Mouse (Mus musculus): ENCODE results near the gene Plekhm2. TPM values are rescaled to one million over a fixed set of nuclear protein-coding genes. Genes with fewer than 3 reads are reported as not detected.

Plekhm2 gene
- total RNA-seq, 2 experiments from 2014 or later: 94.6 to 96.9 TPM

GRCm38 (mm10) chr4:141663122-141663931 is 1.4 kb downstream of the Plekhm2 start:
- no peak for DNase-seq (ENCODE audit: low spot score in 2 of 2)

DNA sequence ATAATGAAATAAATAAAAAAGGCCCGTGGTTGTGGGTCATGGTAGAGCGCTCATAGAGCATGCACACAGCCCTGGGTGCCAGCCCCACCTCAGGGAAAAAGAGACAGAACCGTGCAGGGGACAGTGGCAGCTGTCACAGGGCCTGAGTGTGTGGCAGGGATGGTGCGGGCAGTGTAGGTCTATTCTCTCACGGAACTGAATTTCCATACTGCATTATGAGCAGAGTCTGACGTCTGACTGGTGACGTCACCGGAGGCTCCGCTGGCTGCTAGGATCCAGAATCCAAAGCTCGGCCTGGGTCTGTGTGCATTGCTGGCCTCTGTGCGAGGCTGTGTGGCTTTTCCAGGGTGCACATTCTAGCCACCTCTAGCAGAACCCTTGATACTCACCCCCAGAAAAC is 3.8 kb downstream of the Plekhm2 start:
- no peak for DNase-seq (ENCODE audit: low spot score in 2 of 2)

DNA sequence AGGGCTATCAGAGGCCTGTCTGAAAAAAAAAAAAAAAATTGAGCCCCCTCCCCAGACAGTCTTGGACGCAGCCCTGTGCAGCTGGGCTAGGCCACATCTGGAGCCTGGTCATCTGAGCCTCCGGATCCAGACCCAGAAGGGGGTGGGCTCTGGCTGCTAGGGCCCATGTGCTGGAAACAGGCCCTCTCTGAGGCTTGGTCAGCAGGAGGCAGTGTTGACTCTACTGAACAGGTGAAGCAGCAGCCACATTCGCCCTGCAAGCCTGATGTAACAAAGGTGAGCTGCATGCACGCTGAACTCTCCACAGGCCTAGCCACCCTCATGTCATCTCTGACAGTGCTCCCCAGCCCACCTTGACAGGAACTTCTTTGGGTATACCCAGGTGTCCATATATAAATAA is 5.0 kb downstream of the Plekhm2 start:
- no peak for DNase-seq (ENCODE audit: low spot score in 2 of 2)

GRCm38 (mm10) chr4:141658846-141659484 is 5.7 kb downstream of the Plekhm2 start:
- no peak for DNase-seq (ENCODE audit: low spot score in 2 of 2)

DNA sequence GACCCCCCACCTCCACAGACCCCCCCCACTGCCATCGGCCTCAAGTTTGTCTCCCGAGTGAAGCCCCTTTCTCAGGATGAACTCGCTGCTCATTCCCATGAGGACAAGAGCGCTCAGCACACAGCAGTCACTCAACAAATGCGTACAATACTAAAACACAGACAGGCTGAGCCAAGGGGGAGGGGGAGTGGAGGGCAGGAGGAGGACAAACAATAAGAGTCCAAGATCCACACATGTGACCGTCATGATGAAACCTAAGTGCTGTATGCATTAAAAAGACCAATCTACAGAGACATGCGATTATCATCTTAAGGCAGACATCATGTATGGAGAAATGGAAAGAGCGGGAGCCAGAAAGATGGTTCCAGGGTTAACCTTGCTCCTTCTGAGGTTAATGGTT is 7.8 kb downstream of the Plekhm2 start:
- DNase-seq (ENCODE audit: low spot score in 2 of 2): no peak

DNA sequence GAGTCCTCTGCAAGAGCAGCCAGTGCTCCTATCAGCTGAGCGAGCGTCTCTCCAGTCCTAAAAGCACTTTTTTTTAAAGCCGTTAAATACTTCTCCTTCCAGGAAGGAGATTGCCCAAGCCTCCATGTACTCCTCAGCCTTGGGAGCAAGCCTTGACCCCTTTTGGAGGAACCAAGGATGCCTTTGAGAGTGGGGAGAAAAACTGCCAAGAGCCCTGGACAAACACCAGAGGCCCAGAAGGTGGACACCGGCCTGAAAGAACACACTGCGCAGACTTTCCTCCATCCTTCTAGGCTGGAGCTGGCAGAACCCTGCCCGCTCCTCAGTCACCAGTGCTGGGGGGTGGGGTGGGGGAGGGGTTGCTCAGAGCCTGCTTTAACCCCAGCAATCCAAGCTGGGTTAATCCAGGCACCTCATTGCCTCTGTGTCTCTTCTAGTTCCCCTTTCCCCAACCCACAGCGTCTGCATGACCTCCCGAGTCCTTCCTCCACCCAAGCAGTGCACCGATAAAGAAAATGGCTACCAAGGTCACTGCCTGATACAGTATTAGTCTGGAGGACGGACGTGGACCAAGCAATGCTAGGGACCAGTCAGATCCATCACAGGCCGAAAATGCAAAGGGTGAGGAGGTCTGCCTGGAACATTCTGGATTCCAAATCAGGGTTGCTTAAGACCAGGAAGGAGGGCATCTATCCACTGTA is 8.6 kb downstream of the Plekhm2 start:
- DNase-seq (ENCODE audit: low spot score in 2 of 2): no peak

DNA sequence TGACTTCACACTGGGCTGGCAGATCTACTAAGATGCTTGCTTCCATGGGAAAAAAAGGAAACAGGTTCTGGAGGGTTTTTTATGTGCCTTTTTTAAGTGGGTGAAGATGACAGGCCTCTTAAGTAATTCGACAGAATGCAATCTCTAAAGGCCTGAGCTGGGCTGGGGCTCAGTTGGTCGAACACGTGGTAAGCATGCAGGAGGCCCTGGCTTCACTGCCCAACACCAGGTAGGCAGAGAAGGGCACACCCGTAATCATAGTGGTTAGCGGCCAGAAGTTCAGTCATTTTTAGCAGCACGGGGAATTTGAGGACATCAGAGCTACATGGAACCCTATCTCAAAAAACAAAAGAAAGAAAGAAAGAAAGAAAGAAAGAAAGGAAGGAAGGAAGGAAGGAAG is 10.2 kb downstream of the Plekhm2 start:
- DNase-seq (ENCODE audit: low spot score in 2 of 2): no peak

- no peak for DNase-seq (ENCODE audit: low spot score in 2 of 2)
Measured at GRCm38 (mm10) chr4:141653813-141654212, 10.9 kb downstream of the Plekhm2 start.

GRCm38 (mm10) chr4:141653044-141653443 is 11.7 kb downstream of the Plekhm2 start:
- DNase-seq (ENCODE audit: low spot score in 2 of 2): no peak

DNA sequence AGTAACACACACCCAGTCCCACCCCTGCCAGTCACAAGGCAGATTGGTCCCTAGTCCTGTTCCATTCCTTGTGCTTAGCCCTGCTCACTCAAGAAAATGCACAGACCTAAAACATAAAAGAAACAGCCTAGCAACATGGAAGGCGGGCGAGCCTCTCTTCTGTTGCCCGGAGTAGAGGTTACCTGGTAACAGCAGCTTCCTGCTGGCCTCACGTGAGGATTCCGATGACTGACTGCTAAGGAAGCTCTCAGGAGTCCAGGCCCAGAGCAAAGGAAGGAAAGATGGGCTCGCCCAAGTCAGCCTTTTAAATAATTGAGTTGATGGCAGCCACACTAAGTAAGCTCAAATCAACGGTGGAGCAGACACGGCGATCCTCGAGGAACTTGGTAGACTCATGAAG is 12.8 kb downstream of the Plekhm2 start:
- no peak for DNase-seq (ENCODE audit: low spot score in 2 of 2)

DNA sequence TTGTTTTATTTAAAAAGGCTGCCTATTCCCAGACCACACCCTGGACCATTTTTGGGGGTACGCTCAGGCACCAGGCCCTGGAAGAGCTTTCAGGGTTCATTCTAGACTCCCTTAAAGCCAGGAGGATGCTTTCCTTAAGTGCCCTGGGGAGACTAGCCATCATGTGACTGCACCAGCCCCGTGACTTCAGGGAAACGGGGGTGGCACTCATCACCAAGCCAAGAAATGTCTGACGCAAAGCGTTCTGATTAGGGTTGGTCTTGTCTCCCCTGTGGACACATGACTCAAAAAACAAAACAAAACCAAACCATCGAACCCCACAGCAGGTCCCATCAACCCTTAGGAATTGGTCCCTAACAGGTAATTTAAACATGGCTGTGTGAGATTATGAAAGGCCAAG is 13.4 kb downstream of the Plekhm2 start:
- DNase-seq (ENCODE audit: low spot score in 2 of 2): no peak

GRCm38 (mm10) chr4:141649244-141649643 is 15.5 kb downstream of the Plekhm2 start:
- no peak for DNase-seq (ENCODE audit: low spot score in 2 of 2)

GRCm38 (mm10) chr4:141648262-141648661 is 16.4 kb downstream of the Plekhm2 start:
- DNase-seq (ENCODE audit: low spot score in 2 of 2): no peak

DNA sequence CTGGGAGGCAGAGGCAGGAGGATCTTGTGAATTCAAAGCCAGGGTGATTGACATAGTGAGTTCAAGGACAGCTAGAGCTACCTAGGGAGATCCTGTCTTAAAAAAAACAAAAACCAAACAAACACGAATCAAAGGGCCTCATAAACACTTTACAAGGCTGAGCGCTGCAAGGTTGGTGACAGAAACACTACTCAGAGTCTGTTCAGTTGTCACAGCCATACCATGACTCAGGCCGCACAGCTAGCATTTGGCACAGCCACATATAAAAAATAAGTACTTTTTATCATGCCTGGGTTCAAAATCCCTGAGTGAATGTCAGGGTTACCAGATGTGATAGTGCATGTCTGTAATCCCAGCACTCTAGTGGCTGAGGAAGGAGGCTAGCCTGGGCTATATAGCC is 17.5 kb downstream of the Plekhm2 start:
- no peak for DNase-seq (ENCODE audit: low spot score in 2 of 2)

- no peak for DNase-seq (ENCODE audit: low spot score in 2 of 2)
Measured at GRCm38 (mm10) chr4:141645988-141646387, 18.7 kb downstream of the Plekhm2 start.

DNA sequence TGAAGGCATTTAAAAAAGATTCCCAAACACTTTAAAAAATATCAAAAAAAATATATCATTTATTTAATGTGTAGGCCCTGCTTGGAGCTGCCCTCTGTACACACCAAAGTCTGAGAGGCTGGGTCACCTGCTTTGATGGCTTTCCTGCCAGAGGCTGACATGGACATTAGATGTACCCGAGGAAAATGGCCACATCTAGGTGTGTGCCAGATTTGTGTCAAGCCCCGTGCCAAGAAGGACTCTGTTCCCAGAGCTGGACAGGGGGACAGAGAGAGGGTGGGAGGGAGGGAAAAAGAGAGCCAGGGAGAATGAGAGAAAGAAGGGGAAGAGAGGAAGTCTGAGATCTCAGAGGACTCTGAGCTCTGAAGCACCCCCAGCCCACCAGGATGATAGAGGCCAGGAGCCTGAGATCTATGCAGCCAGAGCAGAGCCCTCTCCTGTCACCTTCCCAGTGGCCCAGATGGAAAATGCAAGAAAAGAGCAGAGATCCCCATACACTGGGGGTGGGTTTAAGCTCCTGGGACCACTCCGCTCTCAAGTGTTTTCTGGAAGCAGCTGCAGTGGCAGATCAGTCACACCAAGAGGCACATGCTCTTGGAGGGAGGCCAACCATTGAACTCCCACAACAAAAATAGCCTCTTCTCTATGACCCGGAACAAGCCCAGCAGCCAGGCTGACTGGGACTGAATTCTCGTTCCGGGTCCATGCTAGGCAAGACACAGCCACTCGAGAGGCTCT is 21.4 kb downstream of the Plekhm2 start:
- DNase-seq (ENCODE audit: low spot score in 2 of 2): peak; percentile 38 to 47

GRCm38 (mm10) chr4:141641961-141642811 is 22.5 kb downstream of the Plekhm2 start:
- no peak for DNase-seq (ENCODE audit: low spot score in 2 of 2)

- no peak for DNase-seq (ENCODE audit: low spot score in 2 of 2)
Measured at GRCm38 (mm10) chr4:141641353-141641771, 23.3 kb downstream of the Plekhm2 start.

- DNase-seq (ENCODE audit: low spot score in 2 of 2): no peak
Measured at GRCm38 (mm10) chr4:141639474-141639873, 25.2 kb downstream of the Plekhm2 start.

DNA sequence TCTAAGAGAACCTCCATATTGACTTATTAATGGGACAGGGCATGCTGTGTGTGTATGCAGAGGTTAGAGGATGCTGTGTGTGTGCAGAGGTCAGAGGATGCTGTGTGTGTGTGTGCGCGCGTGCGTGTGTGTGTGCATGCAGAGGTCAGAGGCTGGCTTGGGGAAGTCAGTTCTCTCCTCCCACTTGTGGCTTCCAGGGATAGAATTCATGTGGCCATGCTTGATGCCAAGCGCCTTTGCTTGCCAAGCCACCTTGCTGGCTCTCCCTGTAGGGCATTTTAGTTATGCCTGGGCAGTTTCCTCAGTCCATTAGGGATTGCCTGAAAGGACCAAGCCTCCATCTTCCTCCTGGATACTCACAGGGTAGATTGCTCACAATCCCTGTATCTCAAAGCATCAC is 28.0 kb downstream of the Plekhm2 start:
- DNase-seq (ENCODE audit: low spot score in 2 of 2): no peak
